Mouse (Mus musculus) frontal cortex, postnatal 36 days (tissue): ENCODE results near the gene Nkiras2.
"Not testable (repeated sequence)": the region's sequence is repeated elsewhere in the genome, so short reads cannot be mapped to it uniquely, and the experiment has no call there.

Experiments
- DNase-seq, 2 experiments: peaks; one replicate each; pipeline ENCODE4 v3.0.0; 2022; ENCODE audit warnings: low spot score in 2 of 2

Gene Nkiras2

GRCm38 (mm10) chr11:100601372-100601771 lies 17.7 kb upstream of the Nkiras2 start:
- no peak for DNase-seq

GRCm38 (mm10) chr11:100603155-100603554 lies 15.9 kb upstream of the Nkiras2 start:
- DNase-seq = no peak

- DNase-seq = no peak
These were observed 15.2 kb upstream of the Nkiras2 start for GRCm38 (mm10) chr11:100603813-100604212.

- no peak for DNase-seq
These were observed 14.6 kb upstream of the Nkiras2 start for GRCm38 (mm10) chr11:100604321-100605005.

- DNase-seq = no peak
These were observed 13.6 kb upstream of the Nkiras2 start for GRCm38 (mm10) chr11:100605451-100605850.

- DNase-seq = no peak
These were observed 11.9 kb upstream of the Nkiras2 start for GRCm38 (mm10) chr11:100607121-100607520.

GRCm38 (mm10) chr11:100608796-100609195 lies 10.2 kb upstream of the Nkiras2 start:
- DNase-seq = no peak

- DNase-seq = no peak
These were observed 9.6 kb upstream of the Nkiras2 start for GRCm38 (mm10) chr11:100609355-100609996.

- DNase-seq = no peak
These were observed 8.9 kb upstream of the Nkiras2 start for GRCm38 (mm10) chr11:100609997-100610680.

- DNase-seq = no peak
These were observed 7.4 kb upstream of the Nkiras2 start for GRCm38 (mm10) chr11:100611627-100612026.

GRCm38 (mm10) chr11:100613241-100613640 lies 5.8 kb upstream of the Nkiras2 start:
- no peak for DNase-seq

GRCm38 (mm10) chr11:100616332-100616731 lies 2.7 kb upstream of the Nkiras2 start:
- DNase-seq = no peak

- not testable (repeated sequence) for DNase-seq
These were observed 2.2 kb upstream of the Nkiras2 start for GRCm38 (mm10) chr11:100616836-100617235.

- no peak for DNase-seq
These were observed 1.6 kb upstream of the Nkiras2 start for GRCm38 (mm10) chr11:100617480-100617879.

- peak; percentile 98 for DNase-seq
These were observed 486 bp downstream of the Nkiras2 start for GRCm38 (mm10) chr11:100619485-100619975.

GRCm38 (mm10) chr11:100619982-100620381 lies 938 bp downstream of the Nkiras2 start, which contains the start of gene Dnajc7:
Dnajc7 (minus strand) TSS chr11:100620168.
- DNase-seq = no peak

GRCm38 (mm10) chr11:100622714-100623113 lies 3.7 kb downstream of the Nkiras2 start:
- DNase-seq = peak; percentile 97

GRCm38 (mm10) chr11:100623867-100624266 lies 4.8 kb downstream of the Nkiras2 start:
- DNase-seq = no peak

- no peak for DNase-seq
These were observed 7.0 kb downstream of the Nkiras2 start for GRCm38 (mm10) chr11:100625754-100626700.

- DNase-seq = peak; percentile 59 to 65
These were observed 7.7 kb downstream of the Nkiras2 start for GRCm38 (mm10) chr11:100626701-100627195.

- DNase-seq = no peak
These were observed 9.0 kb downstream of the Nkiras2 start for GRCm38 (mm10) chr11:100628056-100628455.
